Mouse (Mus musculus) left cerebral cortex, postnatal 25 days (tissue): ENCODE results near the gene Snx11. TPM values are rescaled to one million over a fixed set of nuclear protein-coding genes. Genes with fewer than 3 reads are reported as not detected.

Experiments used
- DNase-seq, 2 experiments: peaks; one replicate each; pipeline ENCODE4 v3.0.0; 2022; ENCODE audit warnings: low spot score in 2 of 2, mixed read lengths in 1 of 2
- intact Hi-C: fragments of 180-260 bp; cut with DNase I; formaldehyde crosslinking; loops from one replicate; pipeline ENCODE4 v1.15.1; 2025
- total RNA-seq, 2 experiments: library from RNA; stranded (reverse); gene quantifications; 2 replicates each; pipeline ENCODE4 v1.2.3; 2021

Gene Snx11
- total RNA-seq, 2 experiments from 2014 or later: 43.3 to 47.3 TPM

- intact Hi-C loops: no loop called here
- no peak for DNase-seq
Measured at GRCm38 (mm10) chr11:96732657-96733056, 44.7 kb downstream of the Snx11 start.

- no peak for DNase-seq
- intact Hi-C loops: no loop called here
Measured at GRCm38 (mm10) chr11:96730327-96730726, 47.0 kb downstream of the Snx11 start.

DNA sequence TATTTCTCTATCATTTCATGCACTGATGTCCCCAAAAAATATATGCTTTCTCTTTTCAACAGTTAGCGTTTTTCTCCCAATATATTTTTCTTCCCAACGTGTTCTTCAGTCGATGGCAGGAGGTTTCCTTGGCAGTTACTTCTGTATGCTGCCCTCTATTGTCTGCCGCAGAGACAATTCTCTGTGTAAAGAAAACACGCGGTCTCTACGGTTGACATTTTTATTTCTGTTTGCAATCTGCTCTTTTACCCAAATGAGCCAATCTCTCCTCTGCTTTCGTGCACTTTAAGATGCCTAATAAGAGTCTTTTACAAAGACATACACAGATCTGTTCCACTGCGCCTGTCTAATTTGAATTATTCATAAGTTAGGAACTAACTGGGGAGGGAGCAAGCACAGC, 47.9 kb downstream of the Snx11 start:
- no peak for DNase-seq
- intact Hi-C loops: no loop called here

DNA sequence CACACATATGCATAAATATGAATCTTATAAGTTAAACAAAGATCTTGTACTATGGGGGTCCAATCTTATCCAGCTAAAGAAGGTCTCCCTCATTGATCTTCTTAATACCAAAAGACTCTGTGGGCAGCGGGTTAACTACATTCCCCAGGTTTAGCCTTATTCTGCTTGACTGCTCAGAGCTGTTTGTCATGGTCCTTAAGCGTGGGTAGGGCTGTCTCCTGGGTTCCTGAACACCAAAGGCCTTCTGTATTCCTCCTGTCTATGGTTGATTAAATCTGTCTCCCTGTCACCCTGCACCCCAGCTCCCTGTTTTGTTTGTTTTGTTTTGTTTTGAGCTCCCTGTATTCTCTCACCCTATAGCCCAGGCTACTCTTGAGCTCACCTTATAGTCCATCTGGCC, 48.8 kb downstream of the Snx11 start:
- intact Hi-C loops: no loop called here
- DNase-seq: no peak

DNA sequence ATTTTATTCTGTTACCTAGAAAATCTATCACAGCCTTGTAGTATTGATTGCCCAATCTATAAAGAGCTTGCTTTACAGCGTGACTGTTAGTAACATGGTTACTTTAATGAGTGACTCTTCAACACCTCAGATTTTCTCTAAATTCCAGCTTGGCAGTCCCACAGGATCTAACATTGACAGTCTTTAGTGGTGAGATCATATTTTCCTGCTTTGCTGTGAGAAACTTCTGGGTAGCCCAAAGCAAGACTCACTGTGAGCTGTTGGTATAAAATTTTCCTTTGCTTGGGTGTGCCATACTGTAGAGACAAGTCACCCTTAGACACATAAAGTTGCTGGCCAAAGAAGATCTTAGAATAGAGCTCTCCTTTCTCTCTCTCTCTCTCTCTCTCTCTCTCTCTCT, 51.5 kb downstream of the Snx11 start:
- intact Hi-C loops: no loop called here
- no peak for DNase-seq

DNA sequence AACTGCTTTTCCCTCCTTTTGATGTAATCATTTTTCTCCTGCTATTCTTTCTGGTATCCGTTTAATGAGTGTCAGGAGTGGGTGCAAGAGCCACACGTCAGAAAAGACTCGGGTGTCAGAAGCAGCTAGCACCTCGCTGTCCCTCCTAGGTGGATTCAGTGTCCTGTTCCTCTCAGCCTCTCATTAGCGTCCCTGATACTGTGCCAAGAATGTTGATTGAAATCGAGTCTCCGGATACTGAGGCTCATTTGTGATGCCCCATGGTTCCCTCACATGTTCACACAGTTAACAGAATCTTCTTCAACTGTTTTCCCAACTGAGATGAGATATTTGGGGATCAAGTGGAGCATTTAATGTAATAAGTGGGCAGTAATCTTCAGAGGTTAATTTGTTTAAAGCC, 58.8 kb downstream of the Snx11 start:
- intact Hi-C loops: no loop called here

More for the DNA sequence above, 58.8 kb downstream of the Snx11 start:
- no peak for DNase-seq

Other genes starting within 250 kb of the Snx11 start
- 10 to 100 TPM; 47.0 to 47.7 TPM for gene Cbx1, start 11.6 kb upstream of the Snx11 start, total RNA-seq
- gene Nfe2l1, start 52.4 kb upstream of the Snx11 start, total RNA-seq: 100 to 1,000 TPM; 258 to 264 TPM
- gene Copz2, start 72.3 kb upstream of the Snx11 start, total RNA-seq: 1 to 10 TPM; 3.8 to 6.0 TPM
- 10 to 100 TPM; 28.1 to 32.3 TPM for gene Cdk5rap3, start 138.9 kb upstream of the Snx11 start, total RNA-seq
- gene Prr15l, start 150.5 kb upstream of the Snx11 start, total RNA-seq: not detected
- 10 to 100 TPM; 37.4 to 37.5 TPM for gene Pnpo, start 166.4 kb upstream of the Snx11 start, total RNA-seq
- gene Sp2, start 205.4 kb upstream of the Snx11 start, total RNA-seq: 10 to 100 TPM; 12.8 to 13.5 TPM
- gene Sp6, start 235.8 kb upstream of the Snx11 start, total RNA-seq: 1 to 10 TPM; 2.1 to 2.2 TPM